Mouse (Mus musculus) forebrain, embryonic 13.5 days (tissue): ENCODE data around the gene Hist1h3f. TPM values are rescaled to one million over a fixed set of nuclear protein-coding genes. Genes with fewer than 3 reads are reported as not detected.
A peak's percentile ranks its signal among the peaks of the same experiment; 100 is the strongest.

ENCODE experiments used
- ATAC-seq: fragments of 200-750 bp; cut with Nextera tagmentation; 2 replicates; pipeline ENCODE4 v1.8.0; 2017
- H3K27ac ChIP-seq: fragments of 300-500 bp; sonication (generic); 2 replicates; pipeline ENCODE4 v1.5.1; 2015; ENCODE audit warnings: inconsistent platforms, mild to moderate bottlenecking, moderate library complexity
- H3K27me3 ChIP-seq: fragments of 300-500 bp; sonication (generic); 2 replicates; pipeline ENCODE4 v1.6.1; 2015; ENCODE audit warnings: mild to moderate bottlenecking, inconsistent platforms
- H3K36me3 ChIP-seq: fragments of 300-500 bp; sonication (generic); 2 replicates; pipeline ENCODE4 v1.6.1; 2015; ENCODE audit warnings: mild to moderate bottlenecking, inconsistent platforms; ENCODE audit not compliant: poor library complexity, severe bottlenecking
- H3K4me1 ChIP-seq: fragments of 300-500 bp; sonication (generic); 2 replicates; pipeline ENCODE4 v1.6.1; 2015; ENCODE audit warnings: inconsistent platforms
- H3K4me2 ChIP-seq: fragments of 300-500 bp; sonication (generic); 2 replicates; pipeline ENCODE4 v1.6.1; 2015; ENCODE audit warnings: inconsistent platforms, mild to moderate bottlenecking, moderate library complexity
- H3K4me3 ChIP-seq: fragments of 300-500 bp; sonication (generic); 2 replicates; pipeline ENCODE4 v1.5.1; 2015; ENCODE audit warnings: mild to moderate bottlenecking, inconsistent platforms
- H3K9ac ChIP-seq: fragments of 300-500 bp; sonication (generic); 2 replicates; pipeline ENCODE4 v1.6.1; 2015; ENCODE audit warnings: mild to moderate bottlenecking, inconsistent platforms
- H3K9me3 ChIP-seq: fragments of 300-500 bp; sonication (generic); replicated peaks from 2 replicates; pipeline ENCODE4 v1.6.1; 2016; ENCODE audit warnings: inconsistent platforms
- WGBS: fragments of 180-500 bp; shearing (Covaris S2); methylation state at CpG from one replicate; pipeline ENCODE4 v1.1.7; 2015; 5-methylcytosine and 5-hydroxymethylcytosine counted together
- polyA plus RNA-seq: library from polyadenylated mRNA; unstranded; fragments of >200 nt; fragmentation: Nextera tagmentation; extraction: Ambion mirVana; gene quantifications from 2 replicates; pipeline ENCODE4 v1.2.1, GENCODE M21; 2015

Hist1h3f gene
- polyA plus RNA-seq, 1 experiment from 2014 or later: 1.2 TPM

GRCm38 (mm10) chr13:23521703-23522102 is 22.1 kb upstream of the Hist1h3f start:
- no peak for ATAC-seq
- Histone ChIP-seq H3K27me3 (no peaks in the 10 kb centered on the region), H3K27ac (no peak overlapping the region), H3K36me3 (no peaks in the 10 kb centered on the region), H3K4me1 (peaks cover 6% of the 10 kb centered on the region; the same call in 1 of the 2 replicates), H3K4me3 (no peak overlapping the region), H3K9ac (no peak overlapping the region), H3K9me3 (no peaks in the 10 kb centered on the region), H3K4me2 (peak overlapping the region; percentile 22; the same call in 1 of the 2 replicates)
- 1% methylated on average over 14 of the region's 14 CpGs for WGBS

GRCm38 (mm10) chr13:23523976-23524375 is 19.9 kb upstream of the Hist1h3f start:
- Histone ChIP-seq H3K36me3 (no peaks in the 10 kb centered on the region), H3K4me2 (no peak overlapping the region), H3K4me1 (peaks cover 16% of the 10 kb centered on the region), H3K9me3 (no peaks in the 10 kb centered on the region), H3K4me3 (no peak overlapping the region), H3K27me3 (no peaks in the 10 kb centered on the region), H3K9ac (no peak overlapping the region), H3K27ac (no peak overlapping the region)
- no peak for ATAC-seq
- WGBS: 52% methylated on average over 5 of the region's 5 CpGs

GRCm38 (mm10) chr13:23524654-23525053 is 19.2 kb upstream of the Hist1h3f start:
- H3K9ac ChIP-seq: no peak overlapping the region
- H3K4me2 ChIP-seq: peak overlapping the region; percentile 28; the same call in 1 of the 2 replicates
- WGBS: 6% methylated on average over 5 of the region's 5 CpGs
- H3K4me1 ChIP-seq: peaks cover 17% of the 10 kb centered on the region
- H3K27ac ChIP-seq: no peak overlapping the region
- H3K4me3 ChIP-seq: no peak overlapping the region
- H3K36me3 ChIP-seq: no peaks in the 10 kb centered on the region
- no peaks in the 10 kb centered on the region for H3K9me3 ChIP-seq
- ATAC-seq: peak; percentile 20; the same call in 1 of the 2 replicates
- H3K27me3 ChIP-seq: no peaks in the 10 kb centered on the region

- Histone ChIP-seq H3K4me3 (peak overlapping the region; percentile 43), H3K27me3 (no peaks in the 10 kb centered on the region), H3K4me1 (peaks cover 17% of the 10 kb centered on the region), H3K9ac (no peak overlapping the region), H3K36me3 (no peaks in the 10 kb centered on the region), H3K9me3 (no peaks in the 10 kb centered on the region), H3K27ac (no peak overlapping the region), H3K4me2 (peak overlapping the region; percentile 57)
- ATAC-seq: no peak
- WGBS: 3% methylated on average over 10 of the region's 10 CpGs
These were observed 18.0 kb upstream of the Hist1h3f start for GRCm38 (mm10) chr13:23525901-23526300.

- peak overlapping the region; percentile 57 for H3K4me2 ChIP-seq
- H3K36me3 ChIP-seq: no peaks in the 10 kb centered on the region
- H3K9ac ChIP-seq: peak overlapping the region; percentile 59
- H3K27ac ChIP-seq: peak overlapping the region; percentile 80
- peaks cover 17% of the 10 kb centered on the region for H3K4me1 ChIP-seq
- ATAC-seq: peak; percentile 59
- no peaks in the 10 kb centered on the region for H3K9me3 ChIP-seq
- H3K27me3 ChIP-seq: no peaks in the 10 kb centered on the region
- H3K4me3 ChIP-seq: peak overlapping the region; percentile 43
- 1% methylated on average over 17 of the region's 17 CpGs for WGBS
These were observed 17.5 kb upstream of the Hist1h3f start for GRCm38 (mm10) chr13:23526312-23526711.

GRCm38 (mm10) chr13:23529005-23529404 is 14.8 kb upstream of the Hist1h3f start:
- no peak for ATAC-seq
- Histone ChIP-seq H3K27me3 (no peaks in the 10 kb centered on the region), H3K4me3 (0 out of 2 replicates have a peak overlapping the region, but pooled peaks have one; percentile 7), H3K27ac (no peak overlapping the region), H3K36me3 (no peaks in the 10 kb centered on the region), H3K9ac (no peak overlapping the region), H3K4me1 (peaks cover 33% of the 10 kb centered on the region), H3K9me3 (no peaks in the 10 kb centered on the region), H3K4me2 (peak overlapping the region; percentile 35)
- 84% methylated on average over 5 of the region's 5 CpGs for WGBS

- ATAC-seq: no peak
- Histone ChIP-seq H3K4me2 (peak overlapping the region; percentile 61), H3K9ac (peak overlapping the region; percentile 85), H3K9me3 (no peaks in the 10 kb centered on the region), H3K36me3 (no peaks in the 10 kb centered on the region), H3K27me3 (no peaks in the 10 kb centered on the region), H3K4me3 (peak overlapping the region; percentile 58), H3K27ac (peak overlapping the region; percentile 98), H3K4me1 (peaks cover 37% of the 10 kb centered on the region)
- whole genome bisulfite sequencing: 25% methylated on average over 2 of the region's 2 CpGs
These were observed 14.2 kb upstream of the Hist1h3f start for GRCm38 (mm10) chr13:23529480-23530165.

GRCm38 (mm10) chr13:23530181-23530900 is 13.5 kb upstream of the Hist1h3f start:
- peak overlapping the region; percentile 58 for H3K4me3 ChIP-seq
- no peak for ATAC-seq
- peak overlapping the region; percentile 85 for H3K9ac ChIP-seq
- peaks cover 39% of the 10 kb centered on the region for H3K4me1 ChIP-seq
- no peaks in the 10 kb centered on the region for H3K27me3 ChIP-seq
- H3K36me3 ChIP-seq: no peaks in the 10 kb centered on the region
- under 1% methylated on average over 20 of the region's 20 CpGs for WGBS
- no peaks in the 10 kb centered on the region for H3K9me3 ChIP-seq
- H3K27ac ChIP-seq: peak overlapping the region; percentile 98
- peak overlapping the region; percentile 61 for H3K4me2 ChIP-seq

GRCm38 (mm10) chr13:23530901-23531875 is 12.7 kb upstream of the Hist1h3f start, which contains the start of gene Hist1h4h:
Hist1h4h (plus strand) TSS chr13:23531050.
- under 1% methylated on average over 59 of the region's 70 CpGs for WGBS
- no peaks in the 10 kb centered on the region for H3K36me3 ChIP-seq
- peak within 1 kb of the TSS; percentile 85 for H3K9ac ChIP-seq
- peaks cover 41% of the 10 kb centered on the region for H3K4me1 ChIP-seq
- peak; percentile 88 for ATAC-seq
- no peaks in the 10 kb centered on the region for H3K9me3 ChIP-seq
- H3K27ac ChIP-seq: peak within 1 kb of the TSS; percentile 98
- peak within 1 kb of the TSS; percentile 58 for H3K4me3 ChIP-seq
- no peaks in the 10 kb centered on the region for H3K27me3 ChIP-seq
- H3K4me2 ChIP-seq: peak within 1 kb of the TSS; percentile 61

GRCm38 (mm10) chr13:23532262-23533075 is 11.4 kb upstream of the Hist1h3f start:
- peak overlapping the region; percentile 98 for H3K27ac ChIP-seq
- peak overlapping the region; percentile 58 for H3K4me3 ChIP-seq
- no peaks in the 10 kb centered on the region for H3K27me3 ChIP-seq
- H3K36me3 ChIP-seq: no peaks in the 10 kb centered on the region
- H3K4me2 ChIP-seq: peak overlapping the region; percentile 61
- H3K9me3 ChIP-seq: no peaks in the 10 kb centered on the region
- WGBS: 17% methylated on average over 9 of the region's 9 CpGs
- ATAC-seq: no peak
- peaks cover 48% of the 10 kb centered on the region for H3K4me1 ChIP-seq
- H3K9ac ChIP-seq: peak overlapping the region; percentile 85
